In genomic region chr6:28736665-28737064, GRCm38 (mm10) we compare ENCODE assay signal across 15 mouse cellular contexts.
"Had no signal": no experiment of that assay in that cellular context is flagged by ENCODE, and none has a peak within 500 bp of the region (broad histone marks: within the 10 kb centered on the region; RNA-seq: fewer than 3 reads in every experiment).

No protein-coding gene starts in this region.

- H3K4me2 ChIP-seq: neural tube, embryonic 15.5 days; stomach, embryonic 15.5 days had no signal

- H3K4me1 ChIP-seq: neural tube, embryonic 15.5 days; stomach, embryonic 15.5 days had no signal

- H3K9me3 ChIP-seq: neural tube, embryonic 15.5 days; stomach, embryonic 15.5 days had no signal

- H3K27me3 ChIP-seq: neural tube, embryonic 15.5 days; stomach, embryonic 15.5 days had no signal

- H3K4me3 ChIP-seq: neural tube, embryonic 15.5 days; stomach, embryonic 15.5 days had no signal

- H3K9ac ChIP-seq: neural tube, embryonic 15.5 days; stomach, embryonic 15.5 days had no signal

- H3K27ac ChIP-seq: neural tube, embryonic 15.5 days; stomach, embryonic 15.5 days; stomach, postnatal 0 days had no signal

- H3K36me3 ChIP-seq: neural tube, embryonic 15.5 days; stomach, embryonic 15.5 days had no signal

- DNase-seq: retina, postnatal 1 day; right cerebral cortex, adult 18-20 months; right cerebral cortex, postnatal 14 days; right cerebral cortex, postnatal 25 days; right cerebral cortex, postnatal 4 days; spleen, adult 18-20 months; thymus, adult 18-20 months; thymus, adult 2 months; thymus, postnatal 14 days; thymus, postnatal 25 days; thymus, postnatal 36 days; thymus, postnatal 4 days had no signal
